Mouse (Mus musculus): Measurements from ENCODE around the gene Cbx5. TPM values are rescaled to one million over a fixed set of nuclear protein-coding genes. Genes with fewer than 3 reads are reported as not detected.

The Cbx5 gene
- polyA plus RNA-seq, 1 experiment from 2014 or later = 115 TPM

DNA sequence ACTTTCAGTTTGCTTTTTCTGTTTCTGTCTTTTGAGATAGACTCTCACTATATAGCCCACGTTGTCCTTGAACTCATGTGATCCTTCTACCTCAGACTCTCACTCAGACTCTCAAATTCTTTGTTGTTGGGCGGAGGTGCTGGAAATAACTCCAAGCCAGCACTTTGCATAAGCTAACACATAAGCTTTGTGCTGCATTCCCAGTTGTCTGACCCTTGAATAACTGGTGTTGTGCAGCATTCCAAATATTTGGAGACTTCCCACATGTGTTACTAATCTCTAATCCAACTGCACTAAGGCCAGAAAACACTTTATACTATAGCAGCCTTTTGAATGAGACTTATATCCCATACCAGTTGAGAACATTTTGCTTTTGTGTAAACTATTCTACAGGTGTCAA is 10.7 kb downstream of the Cbx5 start:
- Histone ChIP-seq H3K4me2 (no peak overlapping the region), H3K4me3 (no peak overlapping the region), H3K27ac (no peak overlapping the region), H3K4me1 (peaks cover 16% of the 10 kb centered on the region), H3K9ac (no peak overlapping the region), H3K9me3 (no peaks in the 10 kb centered on the region), H3K36me3 (no peaks in the 10 kb centered on the region), H3K27me3 (no peaks in the 10 kb centered on the region)
- ATAC-seq (ENCODE audit: borderline replicate concordance, extremely low read depth, low FRiP score, low TSS enrichment) = no peak
- 70% methylated on average over 2 of the region's 2 CpGs for WGBS

DNA sequence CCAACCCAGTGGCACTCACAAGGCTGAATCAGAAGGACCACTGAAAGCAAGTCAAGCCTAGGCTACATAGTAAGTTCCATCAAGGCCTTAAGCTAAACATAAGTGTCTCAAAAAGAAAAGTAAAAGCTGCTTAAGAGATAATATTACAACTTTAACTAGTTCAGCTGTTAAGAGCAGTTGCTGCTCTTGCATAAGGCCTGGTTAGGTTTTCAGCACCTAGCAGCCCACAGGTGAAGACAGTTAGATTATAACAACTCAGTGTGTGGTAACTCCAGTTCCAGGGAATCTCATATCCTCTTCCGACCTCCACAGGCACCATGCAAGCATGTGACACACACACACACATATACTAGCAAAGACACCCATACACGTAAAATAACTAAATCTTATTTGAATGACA is 12.0 kb downstream of the Cbx5 start:
- no peak overlapping the region for H3K9ac ChIP-seq
- 62% methylated on average over 2 of the region's 2 CpGs for WGBS
- no peak overlapping the region for H3K4me3 ChIP-seq
- no peaks in the 10 kb centered on the region for H3K9me3 ChIP-seq
- no peaks in the 10 kb centered on the region for H3K27me3 ChIP-seq
- peaks cover 16% of the 10 kb centered on the region for H3K4me1 ChIP-seq
- peak overlapping the region; percentile 37; the same call in 1 of the 2 replicates for H3K27ac ChIP-seq
- H3K4me2 ChIP-seq = no peak overlapping the region
- ATAC-seq (ENCODE audit: borderline replicate concordance, extremely low read depth, low FRiP score, low TSS enrichment) = no peak
- 0 out of 2 replicates have a peak, but pooled peaks cover under 1% of the 10 kb centered on the region for H3K36me3 ChIP-seq

DNA sequence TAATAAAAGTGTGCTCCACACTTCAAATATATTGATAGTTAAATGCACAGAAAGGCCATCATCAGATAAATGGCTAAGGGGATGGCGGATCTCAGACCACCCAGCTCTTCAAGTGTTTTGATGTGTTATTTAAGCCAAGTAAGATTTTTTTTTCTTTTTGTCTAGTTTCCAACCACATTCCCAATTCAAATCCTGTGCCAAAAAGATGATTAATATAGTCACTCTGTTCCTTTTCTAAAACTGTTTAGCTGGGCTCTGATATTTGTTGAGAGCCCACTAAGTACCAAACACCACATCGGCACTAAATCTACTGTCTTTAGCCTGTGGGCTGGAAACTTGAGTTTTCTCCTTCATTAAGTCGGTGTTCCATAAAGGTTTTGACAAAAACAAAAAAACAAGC is 12.6 kb downstream of the Cbx5 start:
- Histone ChIP-seq H3K9me3 (no peaks in the 10 kb centered on the region), H3K4me3 (no peak overlapping the region), H3K27me3 (no peaks in the 10 kb centered on the region), H3K9ac (no peak overlapping the region), H3K4me1 (peaks cover 16% of the 10 kb centered on the region), H3K36me3 (0 out of 2 replicates have a peak, but pooled peaks cover 2% of the 10 kb centered on the region), H3K4me2 (no peak overlapping the region), H3K27ac (peak overlapping the region; percentile 37; the same call in 1 of the 2 replicates)
- 49% methylated on average over 3 of the region's 3 CpGs for WGBS
- no peak for ATAC-seq (ENCODE audit: borderline replicate concordance, extremely low read depth, low FRiP score, low TSS enrichment)

DNA sequence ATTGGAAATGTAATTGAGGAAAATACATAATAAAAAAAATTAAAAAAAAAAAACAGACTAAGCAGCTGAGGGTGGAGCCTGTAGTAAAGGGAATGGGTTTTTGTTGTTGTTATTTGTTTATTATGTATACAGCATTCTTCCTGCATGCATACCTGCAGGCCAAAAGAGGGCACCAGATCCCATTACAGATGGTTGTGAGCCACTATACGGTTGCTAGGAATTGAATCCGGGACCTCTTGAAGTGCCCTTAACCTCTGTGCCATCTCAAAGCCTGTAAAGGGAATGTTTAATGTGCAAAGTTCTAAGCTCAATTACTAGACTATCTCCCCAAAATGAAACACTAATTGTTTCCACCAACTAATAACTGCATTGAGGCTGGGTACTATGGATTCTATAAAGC is 15.5 kb downstream of the Cbx5 start:
- H3K9me3 ChIP-seq = no peaks in the 10 kb centered on the region
- no peak overlapping the region for H3K27ac ChIP-seq
- no peak overlapping the region for H3K4me3 ChIP-seq
- 95% methylated on average over 2 of the region's 2 CpGs for WGBS
- H3K27me3 ChIP-seq = no peaks in the 10 kb centered on the region
- H3K4me1 ChIP-seq = peaks cover 26% of the 10 kb centered on the region
- no peak overlapping the region for H3K9ac ChIP-seq
- no peak for ATAC-seq (ENCODE audit: borderline replicate concordance, extremely low read depth, low FRiP score, low TSS enrichment)
- H3K36me3 ChIP-seq = 0 out of 2 replicates have a peak, but pooled peaks cover 2% of the 10 kb centered on the region
- H3K4me2 ChIP-seq = no peak overlapping the region

DNA sequence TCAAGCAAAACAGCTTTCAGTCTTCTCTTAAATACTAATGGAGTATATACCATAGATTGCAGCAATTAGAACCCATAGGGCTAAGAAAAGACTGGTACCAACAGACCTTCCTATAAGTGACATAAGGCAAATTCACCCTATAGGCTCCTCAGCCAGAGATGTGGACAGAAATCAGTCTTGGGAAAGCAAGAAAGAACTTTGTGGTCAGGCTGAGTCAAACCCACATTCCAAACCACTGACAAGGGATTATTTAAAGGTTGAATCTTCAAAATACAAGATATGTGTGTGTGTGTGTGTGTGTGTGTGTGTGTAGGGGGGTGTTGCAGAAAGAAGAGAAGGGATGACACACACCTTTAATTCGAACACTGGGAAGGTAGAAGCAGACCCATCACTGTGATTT is 18.2 kb downstream of the Cbx5 start:
- Histone ChIP-seq H3K27ac (0 out of 2 replicates have a peak overlapping the region, but pooled peaks have one; percentile 11), H3K9me3 (no peaks in the 10 kb centered on the region), H3K27me3 (no peaks in the 10 kb centered on the region), H3K4me1 (peaks cover 18% of the 10 kb centered on the region; the same call in 1 of the 2 replicates), H3K9ac (no peak overlapping the region), H3K4me3 (no peak overlapping the region), H3K4me2 (no peak overlapping the region), H3K36me3 (0 out of 2 replicates have a peak, but pooled peaks cover 2% of the 10 kb centered on the region)
- WGBS = 100% methylated on average over 1 of the region's 1 CpGs
- ATAC-seq (ENCODE audit: borderline replicate concordance, extremely low read depth, low FRiP score, low TSS enrichment) = no peak

DNA sequence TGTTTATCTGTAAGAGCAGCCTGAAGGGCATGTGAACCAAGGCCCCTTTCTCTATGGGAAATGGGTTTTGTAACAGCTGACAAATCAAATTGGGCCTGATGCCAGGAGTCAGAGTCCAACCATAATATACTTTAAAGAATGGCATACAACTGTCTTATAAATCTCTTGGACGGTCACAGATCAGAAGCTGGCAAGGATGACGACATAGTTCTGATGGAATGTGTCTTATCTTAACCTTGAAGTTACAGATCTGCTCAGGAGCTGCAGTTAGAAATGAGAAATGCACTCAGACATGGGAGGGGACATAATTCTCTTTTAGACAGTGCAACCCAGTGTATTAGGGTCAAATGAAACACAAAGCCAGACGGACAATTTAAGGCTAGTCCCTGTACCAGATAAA is 18.8 kb downstream of the Cbx5 start:
- Histone ChIP-seq H3K36me3 (0 out of 2 replicates have a peak, but pooled peaks cover 2% of the 10 kb centered on the region), H3K27ac (0 out of 2 replicates have a peak overlapping the region, but pooled peaks have one; percentile 11), H3K9me3 (no peaks in the 10 kb centered on the region), H3K4me1 (peaks cover 24% of the 10 kb centered on the region), H3K4me2 (no peak overlapping the region), H3K27me3 (no peaks in the 10 kb centered on the region), H3K9ac (no peak overlapping the region), H3K4me3 (no peak overlapping the region)
- WGBS = 5% methylated on average over 3 of the region's 3 CpGs
- ATAC-seq (ENCODE audit: borderline replicate concordance, extremely low read depth, low FRiP score, low TSS enrichment) = peak; percentile 23; the same call in 1 of the 2 replicates

DNA sequence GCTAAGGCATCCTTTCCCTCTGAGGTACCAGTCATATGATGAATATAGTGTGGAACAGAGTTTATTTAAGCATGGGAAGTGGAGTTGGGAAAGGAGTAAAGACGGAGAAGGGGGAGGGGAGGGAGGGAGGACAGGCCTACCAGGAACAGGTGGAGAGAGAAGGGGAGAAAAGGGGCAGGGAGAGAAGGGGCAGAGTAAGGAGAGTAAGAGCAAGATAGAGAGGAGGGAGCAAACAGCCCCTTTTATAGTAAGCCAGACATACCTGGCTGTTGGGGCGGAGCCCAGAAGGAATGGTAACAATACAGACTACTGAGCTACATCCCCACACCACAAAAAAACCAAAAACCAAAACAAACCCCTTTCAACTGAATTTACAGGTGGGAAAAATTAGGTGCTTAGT is 23.6 kb downstream of the Cbx5 start:
- H3K4me3 ChIP-seq = peak overlapping the region; percentile 39; the same call in 1 of the 2 replicates
- peak overlapping the region; percentile 65 for H3K4me2 ChIP-seq
- peak overlapping the region; percentile 92 for H3K27ac ChIP-seq
- H3K27me3 ChIP-seq = no peaks in the 10 kb centered on the region
- peaks cover 31% of the 10 kb centered on the region for H3K4me1 ChIP-seq
- H3K9me3 ChIP-seq = no peaks in the 10 kb centered on the region
- WGBS = 24% methylated on average over 2 of the region's 2 CpGs
- peaks cover 20% of the 10 kb centered on the region for H3K36me3 ChIP-seq
- H3K9ac ChIP-seq = no peak overlapping the region
- ATAC-seq (ENCODE audit: borderline replicate concordance, extremely low read depth, low FRiP score, low TSS enrichment) = no peak

DNA sequence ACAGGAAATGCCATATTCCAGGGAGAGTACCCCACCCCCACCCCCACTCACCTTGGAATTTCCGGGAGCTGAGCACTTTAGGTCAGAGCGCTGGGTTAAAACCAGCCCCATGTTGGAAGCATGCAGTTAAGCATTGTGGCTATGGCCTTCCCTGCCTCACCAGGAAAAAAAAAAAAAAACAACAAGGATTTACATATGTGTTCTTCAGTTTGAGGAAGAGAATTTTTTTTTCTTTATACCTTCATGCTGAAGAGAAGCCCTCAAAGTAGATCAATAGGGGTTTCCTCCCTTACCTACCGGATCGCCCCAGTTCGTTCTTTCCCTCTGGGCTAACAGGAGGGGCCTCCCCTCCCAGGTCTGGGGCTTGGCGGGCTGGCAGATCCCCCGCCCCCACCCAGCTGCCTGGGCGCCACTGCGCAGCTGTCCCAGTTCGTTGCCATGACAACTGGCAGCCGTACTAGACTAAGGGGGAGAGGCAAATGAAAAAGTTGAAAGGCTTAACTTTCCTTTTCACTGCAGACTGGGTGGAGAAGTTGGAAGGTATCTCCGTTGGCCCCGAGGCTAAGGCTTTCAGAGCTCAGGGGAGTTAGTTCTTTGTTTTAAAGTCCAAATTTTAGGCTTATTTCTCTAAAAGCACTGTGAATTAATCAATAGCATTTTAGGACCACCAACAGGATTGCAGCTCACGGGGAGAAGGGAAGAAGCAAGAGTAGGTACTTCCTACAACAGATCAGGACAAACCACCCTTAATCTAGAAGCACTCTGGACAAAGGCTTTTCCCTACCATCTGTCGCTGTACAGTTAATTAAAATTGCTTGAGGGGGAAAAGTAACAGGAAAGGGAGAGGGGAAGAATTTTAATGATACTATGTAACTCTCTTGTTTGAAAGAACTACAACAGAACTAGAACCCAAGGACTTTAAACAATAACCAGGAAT is 24.4 kb downstream of the Cbx5 start:
- peaks cover 28% of the 10 kb centered on the region for H3K36me3 ChIP-seq
- H3K9ac ChIP-seq = peak overlapping the region; percentile 44
- H3K4me2 ChIP-seq = peak overlapping the region; percentile 65
- peak overlapping the region; percentile 39 for H3K4me3 ChIP-seq
- peaks cover 24% of the 10 kb centered on the region for H3K4me1 ChIP-seq
- H3K27ac ChIP-seq = peak overlapping the region; percentile 92
- WGBS = under 1% methylated on average over 15 of the region's 15 CpGs
- H3K9me3 ChIP-seq = no peaks in the 10 kb centered on the region
- H3K27me3 ChIP-seq = no peaks in the 10 kb centered on the region
- peak; percentile 97 for ATAC-seq (ENCODE audit: borderline replicate concordance, extremely low read depth, low FRiP score, low TSS enrichment)

DNA sequence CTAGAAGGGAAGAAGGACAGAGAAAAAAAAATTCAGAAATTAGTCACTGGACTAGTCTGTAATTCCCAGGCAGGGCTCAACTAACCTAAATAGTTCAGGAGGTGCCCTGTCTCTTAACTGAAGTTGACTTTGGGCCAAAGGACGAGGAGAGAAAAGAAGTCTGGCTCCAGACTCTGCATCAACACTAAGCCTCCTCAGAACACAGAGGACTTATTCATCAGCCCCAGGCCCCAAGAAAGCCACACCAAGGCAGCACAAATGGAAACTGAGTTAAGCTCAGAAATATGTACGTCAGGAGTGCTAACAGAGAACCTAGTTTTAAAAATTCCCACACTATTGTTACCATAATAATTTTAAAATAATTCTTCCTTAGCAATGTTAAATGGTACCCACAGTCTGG is 25.5 kb downstream of the Cbx5 start:
- Histone ChIP-seq H3K9me3 (no peaks in the 10 kb centered on the region), H3K4me1 (peaks cover 24% of the 10 kb centered on the region), H3K9ac (peak overlapping the region; percentile 1; the same call in 1 of the 2 replicates), H3K36me3 (peaks cover 37% of the 10 kb centered on the region), H3K4me3 (peak overlapping the region; percentile 7; the same call in 1 of the 2 replicates), H3K27me3 (no peaks in the 10 kb centered on the region), H3K4me2 (peak overlapping the region; percentile 37), H3K27ac (peak overlapping the region; percentile 46)
- ATAC-seq (ENCODE audit: borderline replicate concordance, extremely low read depth, low FRiP score, low TSS enrichment) = no peak
- 29% methylated on average over 2 of the region's 2 CpGs for WGBS

DNA sequence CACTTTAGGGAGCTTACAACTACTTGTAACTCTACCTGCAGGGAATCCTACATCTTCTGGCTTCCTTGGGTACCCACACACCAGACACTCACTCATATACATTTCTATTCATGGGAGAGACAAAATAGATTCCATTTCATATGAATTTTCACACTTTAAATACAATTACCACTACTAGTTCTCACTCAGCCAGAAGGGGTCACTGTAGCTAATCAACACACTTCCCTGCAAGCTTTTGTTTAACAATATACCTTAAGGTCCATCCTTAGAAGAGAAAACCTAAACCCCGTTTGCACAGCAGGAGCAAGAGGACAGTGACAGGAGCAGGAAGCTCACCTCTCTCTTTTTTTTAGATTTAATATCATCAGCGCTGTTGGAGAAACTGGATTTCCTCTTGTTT is 34.5 kb downstream of the Cbx5 start:
- no peaks in the 10 kb centered on the region for H3K9me3 ChIP-seq
- H3K36me3 ChIP-seq = peaks cover 77% of the 10 kb centered on the region
- no peak overlapping the region for H3K4me2 ChIP-seq
- H3K4me1 ChIP-seq = peaks cover 10% of the 10 kb centered on the region; the same call in 1 of the 2 replicates
- no peaks in the 10 kb centered on the region for H3K27me3 ChIP-seq
- no peak for ATAC-seq (ENCODE audit: borderline replicate concordance, extremely low read depth, low FRiP score, low TSS enrichment)
- 49% methylated on average over 2 of the region's 2 CpGs for WGBS
- H3K27ac ChIP-seq = no peak overlapping the region
- no peak overlapping the region for H3K9ac ChIP-seq
- no peak overlapping the region for H3K4me3 ChIP-seq

DNA sequence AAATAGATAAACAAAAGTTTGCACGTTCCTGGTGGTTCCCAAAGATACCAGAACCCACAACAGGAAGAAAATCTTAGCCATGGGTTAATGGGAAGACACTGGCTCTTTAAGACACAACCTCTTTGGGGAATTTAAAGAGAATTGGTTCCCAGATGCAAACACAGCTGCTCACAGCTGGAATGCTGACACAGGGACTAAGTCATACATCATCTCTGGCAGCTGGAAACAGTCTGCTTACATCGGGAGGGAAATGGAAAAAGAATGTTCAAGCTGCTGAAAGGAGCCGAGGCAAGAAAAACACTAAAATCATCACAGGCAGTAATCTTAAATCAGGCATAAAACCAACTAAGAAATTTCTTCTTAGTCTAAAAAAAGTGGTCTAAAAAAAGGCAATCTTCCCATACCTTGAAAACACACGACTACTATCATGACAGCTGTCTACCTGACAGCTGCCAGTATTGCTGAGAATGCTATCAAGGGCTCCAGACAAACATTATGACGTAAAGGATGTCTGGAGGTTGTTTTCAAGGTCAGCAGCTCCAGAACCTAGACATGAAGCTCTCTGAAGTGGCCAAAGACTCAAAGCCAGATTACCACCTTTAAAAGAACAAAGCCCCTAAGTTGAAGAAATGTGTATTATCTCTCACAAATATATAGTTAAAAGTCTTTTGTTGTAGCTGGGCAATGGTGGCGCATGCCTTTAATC is 37.4 kb downstream of the Cbx5 start:
- Histone ChIP-seq H3K4me2 (no peak overlapping the region), H3K4me3 (no peak overlapping the region), H3K36me3 (peaks cover 78% of the 10 kb centered on the region), H3K4me1 (peaks cover 10% of the 10 kb centered on the region; the same call in 1 of the 2 replicates), H3K27me3 (no peaks in the 10 kb centered on the region), H3K9me3 (no peaks in the 10 kb centered on the region), H3K9ac (no peak overlapping the region), H3K27ac (peak overlapping the region; percentile 64)
- WGBS = 35% methylated on average over 6 of the region's 6 CpGs
- peak; percentile 64; the same call in 1 of the 2 replicates for ATAC-seq (ENCODE audit: borderline replicate concordance, extremely low read depth, low FRiP score, low TSS enrichment)

Measured in lung, embryonic 15.5 days (tissue).